Mouse (Mus musculus) kidney, embryonic 15.5 days (tissue): ENCODE results near the gene Ccr10. TPM values are rescaled to one million over a fixed set of nuclear protein-coding genes. Genes with fewer than 3 reads are reported as not detected.
"Not testable (repeated sequence)": the region's sequence is repeated elsewhere in the genome, so short reads cannot be mapped to it uniquely, and the experiment has no call there.

ENCODE experiments used
- ATAC-seq: fragments of 200-750 bp; cut with Nextera tagmentation; replicated peaks from 2 replicates; pipeline ENCODE4 v1.8.0; 2017; ENCODE audit warnings: moderate TSS enrichment; ENCODE audit not compliant: low FRiP score
- H3K27ac ChIP-seq: fragments of 300-500 bp; sonication (generic); 2 replicates; pipeline ENCODE4 v1.5.1; 2015; ENCODE audit warnings: mild to moderate bottlenecking, inconsistent platforms
- H3K27me3 ChIP-seq: fragments of 300-500 bp; sonication (generic); 2 replicates; pipeline ENCODE4 v1.6.1; 2015; ENCODE audit warnings: inconsistent platforms
- H3K36me3 ChIP-seq: fragments of 300-500 bp; sonication (generic); 2 replicates; pipeline ENCODE4 v1.6.1; 2015; ENCODE audit warnings: inconsistent platforms
- H3K4me1 ChIP-seq: fragments of 300-500 bp; sonication (generic); 2 replicates; pipeline ENCODE4 v1.6.1; 2015; ENCODE audit warnings: inconsistent platforms
- H3K4me2 ChIP-seq: fragments of 300-500 bp; sonication (generic); 2 replicates; pipeline ENCODE4 v1.6.1; 2015; ENCODE audit warnings: moderate library complexity, mild to moderate bottlenecking, inconsistent platforms
- H3K4me3 ChIP-seq: fragments of 300-500 bp; sonication (generic); replicated peaks from 2 replicates; pipeline ENCODE4 v1.5.1; 2015; ENCODE audit warnings: mild to moderate bottlenecking, inconsistent platforms
- H3K9ac ChIP-seq: fragments of 300-500 bp; sonication (generic); 2 replicates; pipeline ENCODE4 v1.6.1; 2015; ENCODE audit warnings: mild to moderate bottlenecking, inconsistent platforms
- H3K9me3 ChIP-seq: fragments of 300-500 bp; sonication (generic); replicated peaks from 2 replicates; pipeline ENCODE4 v1.6.1; 2016; ENCODE audit warnings: inconsistent platforms
- WGBS: fragments of 180-500 bp; shearing (Covaris S2); methylation state at CpG from one replicate; pipeline ENCODE4 v1.1.7; 2015; ENCODE audit warnings: mixed read lengths; 5-methylcytosine and 5-hydroxymethylcytosine counted together
- microRNA-seq: library from miRNA; unstranded; fragments of <30 nt; microRNA quantifications from one replicate; pipeline ENCODE4, GENCODE M21; 2016
- polyA plus RNA-seq: library from polyadenylated mRNA; unstranded; fragments of >200 nt; fragmentation: Nextera tagmentation; extraction: Ambion mirVana; gene quantifications from 2 replicates; pipeline ENCODE4 v1.2.1, GENCODE M21; 2015

Ccr10 gene
- polyA plus RNA-seq, 1 experiment from 2014 or later: 0.78 TPM

DNA sequence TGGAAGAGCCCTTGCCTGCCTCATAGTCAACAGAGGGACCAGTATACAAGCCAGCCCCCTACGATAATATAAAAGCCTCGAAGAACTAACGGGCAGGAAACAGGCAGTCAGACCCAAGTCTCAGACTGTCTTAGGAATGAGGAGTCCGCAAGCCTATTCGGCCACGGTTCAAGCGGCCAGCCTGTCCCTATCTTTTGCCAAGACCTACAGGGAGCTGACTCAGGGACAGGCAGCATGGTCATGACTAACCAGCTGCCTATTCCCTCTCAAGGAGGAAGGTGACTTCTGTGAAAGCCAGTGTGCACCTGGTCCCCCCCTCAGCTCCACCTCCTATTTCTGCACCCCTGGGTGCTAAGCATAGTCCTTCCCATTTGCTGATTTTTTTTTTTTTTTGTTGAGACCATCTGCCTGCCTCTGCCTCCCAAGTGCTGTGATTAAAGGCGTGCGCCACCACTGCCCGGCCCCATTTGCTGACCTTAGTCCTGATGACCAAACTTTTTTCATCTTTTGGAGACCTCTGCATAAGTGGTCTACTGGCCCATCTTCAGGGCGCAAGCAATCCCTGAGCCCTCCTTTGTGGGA lies 46.2 kb downstream of the Ccr10 start:
- Histone ChIP-seq H3K4me3 (no peak overlapping the region), H3K9me3 (no peaks in the 10 kb centered on the region; the same call in 1 of the 2 replicates), H3K4me2 (no peak overlapping the region), H3K36me3 (peaks cover 25% of the 10 kb centered on the region), H3K9ac (no peak overlapping the region), H3K27ac (no peak overlapping the region), H3K27me3 (no peaks in the 10 kb centered on the region), H3K4me1 (peaks cover 6% of the 10 kb centered on the region)
- 84% methylated on average over 11 of the region's 11 CpGs for WGBS
- ATAC-seq: no peak

DNA sequence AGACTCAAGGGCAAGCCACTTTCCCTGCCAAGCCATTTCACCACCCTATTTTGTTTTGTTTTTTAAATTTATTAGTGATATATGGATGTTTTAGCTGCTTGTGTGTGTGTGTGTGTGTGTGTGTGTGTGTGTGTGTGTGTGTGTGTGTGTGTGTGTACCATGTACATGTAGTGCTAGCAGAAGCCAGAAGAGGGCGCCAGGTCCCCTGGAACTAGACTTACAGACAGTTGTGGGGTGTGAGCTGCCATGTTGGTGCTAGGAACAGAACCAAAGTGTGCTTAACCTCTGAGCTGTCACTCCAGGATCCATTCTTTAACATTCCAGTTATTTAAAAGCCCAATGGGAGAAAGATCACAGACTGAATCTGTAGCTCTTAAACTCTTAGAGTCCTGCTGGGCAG lies 48.2 kb downstream of the Ccr10 start:
- Histone ChIP-seq H3K4me3 (no peak overlapping the region), H3K9me3 (no peaks in the 10 kb centered on the region; the same call in 1 of the 2 replicates), H3K27ac (no peak overlapping the region), H3K9ac (no peak overlapping the region), H3K4me1 (peaks cover 6% of the 10 kb centered on the region), H3K4me2 (no peak overlapping the region), H3K36me3 (peaks cover 45% of the 10 kb centered on the region), H3K27me3 (no peaks in the 10 kb centered on the region)
- WGBS: 100% methylated on average over 1 of the region's 1 CpGs
- ATAC-seq: no peak

DNA sequence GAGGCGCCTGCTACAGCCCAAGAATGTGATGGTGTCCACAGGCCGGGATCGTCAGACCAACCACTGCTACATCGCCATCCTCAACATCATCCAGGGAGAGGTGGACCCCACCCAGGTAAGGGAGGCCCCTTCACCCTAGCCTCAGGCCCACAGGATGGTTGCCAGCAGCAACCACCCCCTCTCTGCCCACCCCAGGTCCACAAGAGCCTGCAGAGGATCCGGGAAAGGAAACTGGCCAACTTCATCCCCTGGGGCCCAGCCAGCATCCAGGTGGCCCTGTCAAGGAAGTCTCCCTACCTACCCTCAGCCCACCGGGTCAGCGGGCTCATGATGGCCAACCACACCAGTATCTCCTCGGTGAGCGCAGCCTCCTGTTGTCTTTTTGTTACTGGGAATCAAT lies 50.2 kb downstream of the Ccr10 start:
- H3K4me3 ChIP-seq, ATAC-seq, H3K9me3 ChIP-seq, H3K27ac ChIP-seq, H3K9ac ChIP-seq, H3K27me3 ChIP-seq, H3K4me2 ChIP-seq: not testable (repeated sequence)
- WGBS: 98% methylated on average over 9 of the region's 9 CpGs
- Histone ChIP-seq H3K4me1 (peaks cover 13% of the 10 kb centered on the region), H3K36me3 (peaks cover 48% of the 10 kb centered on the region)

DNA sequence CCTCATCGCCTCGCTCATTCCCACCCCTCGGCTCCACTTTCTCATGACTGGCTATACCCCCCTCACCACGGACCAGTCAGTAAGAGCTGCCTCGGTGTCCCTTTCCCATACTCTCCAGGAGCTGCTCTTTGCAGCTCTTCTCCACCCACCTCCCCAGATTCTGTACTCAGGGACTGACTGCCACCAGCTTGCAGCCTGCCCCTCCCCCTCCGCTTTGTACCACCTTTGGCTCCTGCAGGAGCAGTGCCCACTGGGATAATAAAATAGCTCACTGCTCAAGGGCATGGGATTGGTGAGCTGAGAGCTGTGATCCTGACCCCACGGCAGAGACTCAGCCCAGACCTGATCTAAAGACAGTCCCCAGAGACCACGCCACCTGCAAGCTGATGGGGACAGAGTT lies 50.7 kb downstream of the Ccr10 start:
- ATAC-seq, H3K4me2 ChIP-seq, H3K27ac ChIP-seq, H3K9me3 ChIP-seq, H3K9ac ChIP-seq, H3K4me3 ChIP-seq, H3K27me3 ChIP-seq: not testable (repeated sequence)
- WGBS: 91% methylated on average over 8 of the region's 8 CpGs
- Histone ChIP-seq H3K4me1 (peaks cover 12% of the 10 kb centered on the region), H3K36me3 (peaks cover 48% of the 10 kb centered on the region)

Small RNAs within 50 kb of the gene (microRNA-seq; reads per million reads assigned to microRNA genes)
- not detected for gene Gm27626

Other genes starting within 250 kb of the Ccr10 start
- 44.8 and 45.1 TPM in 2 replicates for gene Stat3, start 235.9 kb downstream of the Ccr10 start, polyA plus RNA-seq
- gene Cavin1, start 204.6 kb downstream of the Ccr10 start, polyA plus RNA-seq: 131 and 150 TPM in 2 replicates
- gene Atp6v0a1, start 166.0 kb downstream of the Ccr10 start, polyA plus RNA-seq: 36.1 and 46.0 TPM in 2 replicates
- gene Naglu, start 105.4 kb downstream of the Ccr10 start, polyA plus RNA-seq: 16.8 TPM in 2 replicates
- 0.19 and 0.24 TPM in 2 replicates for gene Hsd17b1, start 97.0 kb downstream of the Ccr10 start, polyA plus RNA-seq
- 46.3 and 46.7 TPM in 2 replicates for gene Coasy, start 92.9 kb downstream of the Ccr10 start, polyA plus RNA-seq
- gene Mlx, start 88.2 kb downstream of the Ccr10 start, polyA plus RNA-seq: 44.9 and 46.9 TPM in 2 replicates
- 37.3 and 38.0 TPM in 2 replicates for gene Psmc3ip, start 80.0 kb downstream of the Ccr10 start, polyA plus RNA-seq
- 21.3 and 24.5 TPM in 2 replicates for gene Retreg3, start 55.5 kb downstream of the Ccr10 start, polyA plus RNA-seq
- 86.3 and 99.6 TPM in 2 replicates for gene Tubg1, start 55.5 kb downstream of the Ccr10 start, polyA plus RNA-seq
- gene Tubg2, start 19.5 kb downstream of the Ccr10 start, polyA plus RNA-seq: 3.8 and 4.2 TPM in 2 replicates
- gene Cntnap1, start 4.9 kb downstream of the Ccr10 start, polyA plus RNA-seq: 1.9 and 2.0 TPM in 2 replicates
- 17.0 and 18.6 TPM in 2 replicates for gene Plekhh3, start 4.1 kb downstream of the Ccr10 start, polyA plus RNA-seq
- 22.9 and 27.0 TPM in 2 replicates for gene Ezh1, start 51.0 kb upstream of the Ccr10 start, polyA plus RNA-seq
- gene Ramp2, start 70.6 kb upstream of the Ccr10 start, polyA plus RNA-seq: 220 and 232 TPM in 2 replicates
- gene Vps25, start 78.3 kb upstream of the Ccr10 start, polyA plus RNA-seq: 135 and 147 TPM in 2 replicates
- 25.5 and 27.2 TPM in 2 replicates for gene Wnk4, start 85.1 kb upstream of the Ccr10 start, polyA plus RNA-seq
- gene Cntd1, start 103.6 kb upstream of the Ccr10 start, polyA plus RNA-seq: 1.6 and 3.1 TPM in 2 replicates
- gene Coa3, start 103.7 kb upstream of the Ccr10 start, polyA plus RNA-seq: 185 and 195 TPM in 2 replicates
- gene Becn1, start 126.8 kb upstream of the Ccr10 start, polyA plus RNA-seq: 162 and 166 TPM in 2 replicates
- 153 and 156 TPM in 2 replicates for gene Psme3, start 140.8 kb upstream of the Ccr10 start, polyA plus RNA-seq
- 1.7 and 2.0 TPM in 2 replicates for gene Aoc2, start 149.6 kb upstream of the Ccr10 start, polyA plus RNA-seq
- 0.57 and 0.97 TPM in 2 replicates for gene Aoc3, start 155.2 kb upstream of the Ccr10 start, polyA plus RNA-seq
- 1.1 and 1.2 TPM in 2 replicates for gene G6pc, start 192.1 kb upstream of the Ccr10 start, polyA plus RNA-seq
- gene Aarsd1, start 242.2 kb upstream of the Ccr10 start, polyA plus RNA-seq: 83.0 and 87.2 TPM in 2 replicates
- 10.0 and 10.3 TPM in 2 replicates for gene Gm27029, start 249.4 kb upstream of the Ccr10 start, polyA plus RNA-seq
- gene Rundc1, start 249.6 kb upstream of the Ccr10 start, polyA plus RNA-seq: 20.4 and 21.7 TPM in 2 replicates
- gene Ptges3l, start 249.9 kb upstream of the Ccr10 start, polyA plus RNA-seq: 12.3 and 12.6 TPM in 2 replicates